ENCODE assay signal across 15 mouse cellular contexts in genomic region chr10:35149336-35149735, GRCm38 (mm10).
DNase-seq lines count a peak whose midpoint lies in the region; ATAC-seq lines count a peak whose summit lies in the region.
"Had no signal": no experiment of that assay in that cellular context is flagged by ENCODE, and none has a peak within 500 bp of the region (broad histone marks: within the 10 kb centered on the region; RNA-seq: fewer than 3 reads in every experiment).

No protein-coding gene starts in this region.

- DNase-seq in adrenal gland, postnatal 36 days, result peak; percentile 8 to 9
- DNase-seq in adrenal gland, adult 8-10 months, result no peak
- peak; percentile 16 for DNase-seq in kidney, postnatal 10 days
- no peak for DNase-seq in kidney, postnatal 25 days
- peak; percentile 76 for DNase-seq in R1 (ENCODE audit: low read depth, low spot score)
- DNase-seq: B cell, adult 2 months; cerebellum, adult 2 months; cerebellum, postnatal 10 days; forebrain, postnatal 0 days; gastrocnemius, postnatal 14 days; heart, adult 2 months; heart, postnatal 14 days had no signal

- ATAC-seq in CD4-positive, CD25-positive, alpha-beta regulatory T cell, adult 4 months, result no peak
- ATAC-seq: forebrain, postnatal 0 days; hindbrain, postnatal 0 days; Patski had no signal

Comparison
In these comparisons a context has a peak if more than half of its experiments do, and no peak if none do; other contexts are left out.
1. DNase-seq: peak in adrenal gland, postnatal 36 days (2 of 2), kidney, postnatal 10 days (single experiment) and R1 (single experiment); none in adrenal gland, adult 8-10 months (single experiment) and kidney, postnatal 25 days (0 of 2).